Mouse (Mus musculus) brain, embryonic 14.5 days (tissue): ENCODE results near the gene Pagr1a. TPM values are rescaled to one million over a fixed set of nuclear protein-coding genes. Genes with fewer than 3 reads are reported as not detected.

ENCODE experiments used
- DNase-seq: peaks from one replicate; pipeline ENCODE4 v3.0.0-alpha.2; 2011; ENCODE audit warnings: low read depth
- CTCF ChIP-seq: fragments of 200-500 bp; IDR thresholded peaks from 2 replicates; pipeline ENCODE4 v1.5.1; 2012; ENCODE audit warnings: inconsistent platforms, mild to moderate bottlenecking, moderate library complexity, borderline replicate concordance; ENCODE audit not compliant: insufficient read depth, insufficient read length; ENCODE audit errors: extremely low read depth
- POLR2A ChIP-seq: fragments of 200-500 bp; IDR thresholded peaks from 2 replicates; pipeline ENCODE4 v1.6.1; 2012; ENCODE audit warnings: mild to moderate bottlenecking, inconsistent platforms, borderline replicate concordance; ENCODE audit not compliant: poor library complexity, insufficient read depth, insufficient read length, severe bottlenecking; ENCODE audit errors: extremely low read depth
- polyA plus RNA-seq: library from polyadenylated mRNA; depleted of rRNA; stranded (reverse); fragments of >200 nt; gene quantifications from 2 replicates; pipeline ENCODE4 v1.2.3, GENCODE M21; 2012; rRNA removed

Pagr1a gene
- polyA plus RNA-seq, result 13.0 and 24.4 TPM in 2 replicates

- peak; percentile 100 for DNase-seq
- TF ChIP-seq CTCF, result peak; percentile 85
- no peak; the same call in 1 of the 2 replicates for TF ChIP-seq POLR2A
Observed at GRCm38 (mm10) chr7:127016971-127017949, at the start of gene Pagr1a. TSS of gene Pagr1a (minus strand) at chr7:127017352.

GRCm38 (mm10) chr7:127066317-127066716, 49.2 kb upstream of the Pagr1a start:
- DNase-seq, result no peak
- TF ChIP-seq POLR2A, result no peak
- TF ChIP-seq CTCF, result no peak

GRCm38 (mm10) chr7:127065538-127065937, 48.4 kb upstream of the Pagr1a start:
- no peak for DNase-seq
- TF ChIP-seq POLR2A (no peak), CTCF (no peak)

- no peak for DNase-seq
- TF ChIP-seq POLR2A (no peak), CTCF (no peak)
Observed at GRCm38 (mm10) chr7:127055026-127055585, 38.0 kb upstream of the Pagr1a start.

- no peak for TF ChIP-seq CTCF
- no peak for TF ChIP-seq POLR2A
- DNase-seq, result peak; percentile 95
Observed at GRCm38 (mm10) chr7:127041851-127042672, 24.9 kb upstream of the Pagr1a start, which contains the start of gene Kif22. TSS of gene Kif22 (minus strand) at chr7:127042471.

- TF ChIP-seq CTCF, result no peak
Observed at GRCm38 (mm10) chr7:127031244-127031643, 14.1 kb upstream of the Pagr1a start.

GRCm38 (mm10) chr7:127030172-127030571, 13.0 kb upstream of the Pagr1a start:
- TF ChIP-seq CTCF (no peak), POLR2A (no peak)

More at GRCm38 (mm10) chr7:127031244-127031643, 14.1 kb upstream of the Pagr1a start:
- no peak for DNase-seq

GRCm38 (mm10) chr7:127027885-127028284, 10.7 kb upstream of the Pagr1a start:
- TF ChIP-seq CTCF (no peak), POLR2A (no peak)
- DNase-seq, result no peak

More at GRCm38 (mm10) chr7:127030172-127030571, 13.0 kb upstream of the Pagr1a start:
- DNase-seq, result no peak

- DNase-seq, result peak; percentile 100
- TF ChIP-seq POLR2A (no peak), CTCF (no peak)
Observed at GRCm38 (mm10) chr7:127026984-127027726, 10.0 kb upstream of the Pagr1a start, which contains the start of gene Maz. TSS of gene Maz (minus strand) at chr7:127027037.

GRCm38 (mm10) chr7:127026616-127026983, 9.4 kb upstream of the Pagr1a start:
- DNase-seq, result no peak
- TF ChIP-seq POLR2A, result 0 out of 2 replicates have a peak, but pooled peaks have one; percentile 27
- TF ChIP-seq CTCF, result no peak

GRCm38 (mm10) chr7:127026161-127026600, 9.0 kb upstream of the Pagr1a start:
- peak; percentile 78 for DNase-seq
- TF ChIP-seq CTCF, result no peak
- TF ChIP-seq POLR2A, result peak; percentile 44; the same call in 1 of the 2 replicates

- peak; percentile 58 for DNase-seq
- no peak for TF ChIP-seq CTCF
- no peak for TF ChIP-seq POLR2A
Observed at GRCm38 (mm10) chr7:127025556-127026160, 8.5 kb upstream of the Pagr1a start.
